Mouse (Mus musculus): ENCODE data around the gene Fez1. TPM values are rescaled to one million over a fixed set of nuclear protein-coding genes. Genes with fewer than 3 reads are reported as not detected.

The Fez1 gene
- polyA plus RNA-seq (2012; ENCODE audit: insufficient read depth, insufficient read length, missing spikeins) = not detected in 2 replicates

DNA sequence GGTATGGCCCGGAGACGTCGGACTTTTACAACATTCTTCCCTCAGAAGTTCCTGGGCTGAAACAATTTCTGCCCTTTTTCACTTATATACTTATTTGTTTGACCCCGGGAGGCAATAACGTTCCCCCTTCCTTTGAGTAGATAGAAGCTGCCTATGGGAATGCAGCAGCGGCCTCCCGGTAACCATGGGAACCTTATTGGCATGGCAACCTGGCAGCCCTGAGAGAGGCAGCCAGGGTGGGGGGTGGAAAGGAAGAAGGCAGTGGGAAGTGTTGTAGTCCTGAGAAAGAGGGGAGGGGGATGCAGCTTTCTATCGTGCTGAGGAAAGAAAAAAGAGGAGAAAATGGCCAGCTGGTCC is at the start of gene Fez1:
Gene Fez1, plus strand, starts transcription at position 221 of the 357 bp plus-strand sequence.
- no peak for TF ChIP-seq POLR2A (IDR thresholded peaks at IDR 0.05; ENCODE audit: borderline replicate concordance, low read depth, low read length)
- no peak for TF ChIP-seq CTCF (IDR thresholded peaks at IDR 0.05; ENCODE audit: low read depth, low read length)
- H3K4me3 ChIP-seq (ENCODE audit: insufficient read depth, low read length) = no peak within 1 kb of the TSS
- no peak within 1 kb of the TSS for H3K27ac ChIP-seq (ENCODE audit: insufficient read depth, low read depth, low read length)
- no peaks in the 10 kb centered on the region for H3K4me1 ChIP-seq (ENCODE audit: control insufficient read depth, insufficient read depth, low read length)

DNA sequence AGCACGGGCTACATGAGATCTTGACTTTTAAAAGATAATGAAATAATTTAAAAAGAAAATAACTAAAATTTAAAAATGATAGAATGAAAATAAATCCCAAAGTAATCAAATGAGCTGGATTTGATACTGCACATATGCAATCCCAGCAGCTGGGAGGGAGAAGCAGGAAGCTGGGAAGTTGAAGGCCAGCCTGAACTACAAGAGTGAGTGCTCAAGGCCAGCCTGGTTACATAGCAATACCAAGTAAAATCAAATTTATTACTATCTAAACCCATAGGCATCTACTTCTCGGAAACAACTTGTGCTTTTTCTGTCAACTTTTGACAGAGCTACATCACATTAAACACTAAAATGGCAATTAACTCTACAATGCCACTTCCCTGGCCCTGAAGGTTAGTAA is 37.7 kb upstream of the Fez1 start:
- no peak for TF ChIP-seq POLR2A (IDR thresholded peaks at IDR 0.05; ENCODE audit: borderline replicate concordance, low read depth, low read length)
- no peak for TF ChIP-seq CTCF (IDR thresholded peaks at IDR 0.05; ENCODE audit: low read depth, low read length)
- Histone ChIP-seq H3K27ac (ENCODE audit: insufficient read depth, low read depth, low read length) (no peak overlapping the region), H3K4me1 (ENCODE audit: control insufficient read depth, insufficient read depth, low read length) (no peaks in the 10 kb centered on the region), H3K4me3 (ENCODE audit: insufficient read depth, low read length) (no peak overlapping the region)

DNA sequence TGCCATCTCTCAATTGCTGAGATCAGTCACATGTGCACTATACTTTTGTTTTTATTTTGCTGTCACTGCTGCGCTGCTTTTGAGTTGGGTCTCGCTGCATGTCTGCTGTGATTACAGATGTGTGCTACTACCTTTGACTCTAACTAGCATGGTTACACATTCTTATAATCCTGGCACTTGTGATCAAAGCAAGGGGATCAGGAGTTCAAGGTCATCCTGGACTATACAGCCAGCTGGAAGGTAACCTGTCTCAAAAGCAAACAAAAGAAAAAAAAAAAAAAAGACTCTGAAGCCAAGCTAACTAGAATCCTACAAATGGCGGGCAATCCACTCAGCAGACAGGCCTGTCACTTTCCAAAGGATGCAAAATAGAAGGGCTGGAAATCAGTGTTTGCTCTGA is 29.5 kb upstream of the Fez1 start:
- TF ChIP-seq POLR2A (IDR thresholded peaks at IDR 0.05; ENCODE audit: borderline replicate concordance, low read depth, low read length) (no peak), CTCF (IDR thresholded peaks at IDR 0.05; ENCODE audit: low read depth, low read length) (no peak)
- H3K4me3 ChIP-seq (ENCODE audit: insufficient read depth, low read length) = no peak overlapping the region
- H3K4me1 ChIP-seq (ENCODE audit: control insufficient read depth, insufficient read depth, low read length) = peaks cover 7% of the 10 kb centered on the region
- no peak overlapping the region for H3K27ac ChIP-seq (ENCODE audit: insufficient read depth, low read depth, low read length)

DNA sequence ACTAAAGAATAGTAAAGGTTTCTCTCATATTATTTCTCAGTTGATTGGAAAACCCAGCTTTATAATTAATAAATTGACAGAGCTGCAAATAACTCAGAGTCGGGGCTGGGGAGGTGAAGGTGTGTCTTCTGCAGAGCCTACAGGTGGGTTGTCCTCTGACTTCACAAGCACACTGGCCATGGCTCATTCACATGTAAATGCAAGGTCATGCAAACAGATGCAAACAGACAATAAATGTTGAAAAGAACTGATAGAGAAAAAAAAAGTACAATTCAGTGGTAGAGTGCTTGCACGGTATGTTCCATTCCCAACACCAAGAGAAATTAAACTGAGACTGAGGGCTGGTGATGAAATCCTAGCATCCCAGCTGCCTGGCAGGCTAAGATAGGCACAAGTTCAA is 27.2 kb upstream of the Fez1 start:
- H3K4me1 ChIP-seq (ENCODE audit: control insufficient read depth, insufficient read depth, low read length) = peaks cover 7% of the 10 kb centered on the region
- TF ChIP-seq POLR2A (IDR thresholded peaks at IDR 0.05; ENCODE audit: borderline replicate concordance, low read depth, low read length) (no peak), CTCF (IDR thresholded peaks at IDR 0.05; ENCODE audit: low read depth, low read length) (no peak)

DNA sequence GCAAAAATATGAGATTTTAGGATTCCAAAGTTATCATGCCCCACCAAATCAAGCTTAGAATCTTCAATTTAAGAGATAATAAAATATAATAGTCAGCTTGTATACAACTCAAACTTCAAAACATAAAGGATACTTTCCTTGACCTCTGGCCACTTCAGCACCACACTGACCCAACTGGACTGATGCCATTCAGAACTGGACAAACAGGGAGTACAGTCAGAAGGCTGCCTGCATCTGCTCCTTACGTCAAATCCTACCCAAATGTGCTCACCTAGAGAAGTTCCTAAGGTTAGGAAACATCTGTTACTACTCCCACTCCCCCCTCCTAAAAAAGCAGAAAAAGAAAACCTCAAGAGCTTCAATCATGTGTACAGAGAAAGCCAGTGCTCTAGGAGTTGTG is 26.1 kb upstream of the Fez1 start:
- TF ChIP-seq CTCF (IDR thresholded peaks at IDR 0.05; ENCODE audit: low read depth, low read length) (no peak), POLR2A (IDR thresholded peaks at IDR 0.05; ENCODE audit: borderline replicate concordance, low read depth, low read length) (no peak)
- H3K27ac ChIP-seq (ENCODE audit: insufficient read depth, low read depth, low read length) = no peak overlapping the region
- H3K4me1 ChIP-seq (ENCODE audit: control insufficient read depth, insufficient read depth, low read length) = peaks cover 11% of the 10 kb centered on the region
- no peak overlapping the region for H3K4me3 ChIP-seq (ENCODE audit: insufficient read depth, low read length)

More for the DNA sequence above, 27.2 kb upstream of the Fez1 start:
- Histone ChIP-seq H3K27ac (ENCODE audit: insufficient read depth, low read depth, low read length) (no peak overlapping the region), H3K4me3 (ENCODE audit: insufficient read depth, low read length) (no peak overlapping the region)

DNA sequence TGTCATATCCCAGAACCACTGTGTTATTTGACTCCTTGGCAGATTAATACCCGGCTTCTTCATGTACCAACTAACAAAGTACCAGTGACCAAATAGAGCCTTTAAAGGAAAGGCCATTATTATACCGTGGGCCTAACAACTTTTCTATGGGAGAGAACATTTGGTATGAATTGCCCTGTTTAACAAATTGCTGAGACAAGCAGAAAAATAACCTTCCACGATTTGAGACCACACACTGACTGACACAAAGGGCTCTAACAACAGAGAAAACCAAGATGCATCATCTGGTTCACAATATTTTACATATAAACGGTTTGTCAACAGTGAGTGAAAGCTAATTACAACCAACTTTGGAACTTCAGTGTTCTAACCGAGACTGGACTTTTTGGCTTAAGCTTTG is 25.4 kb upstream of the Fez1 start:
- TF ChIP-seq CTCF (IDR thresholded peaks at IDR 0.05; ENCODE audit: low read depth, low read length) = no peak
- TF ChIP-seq POLR2A (IDR thresholded peaks at IDR 0.05; ENCODE audit: borderline replicate concordance, low read depth, low read length) = no peak
- Histone ChIP-seq H3K4me3 (ENCODE audit: insufficient read depth, low read length) (peak overlapping the region; percentile 95), H3K4me1 (ENCODE audit: control insufficient read depth, insufficient read depth, low read length) (peaks cover 11% of the 10 kb centered on the region), H3K27ac (ENCODE audit: insufficient read depth, low read depth, low read length) (no peak overlapping the region)

DNA sequence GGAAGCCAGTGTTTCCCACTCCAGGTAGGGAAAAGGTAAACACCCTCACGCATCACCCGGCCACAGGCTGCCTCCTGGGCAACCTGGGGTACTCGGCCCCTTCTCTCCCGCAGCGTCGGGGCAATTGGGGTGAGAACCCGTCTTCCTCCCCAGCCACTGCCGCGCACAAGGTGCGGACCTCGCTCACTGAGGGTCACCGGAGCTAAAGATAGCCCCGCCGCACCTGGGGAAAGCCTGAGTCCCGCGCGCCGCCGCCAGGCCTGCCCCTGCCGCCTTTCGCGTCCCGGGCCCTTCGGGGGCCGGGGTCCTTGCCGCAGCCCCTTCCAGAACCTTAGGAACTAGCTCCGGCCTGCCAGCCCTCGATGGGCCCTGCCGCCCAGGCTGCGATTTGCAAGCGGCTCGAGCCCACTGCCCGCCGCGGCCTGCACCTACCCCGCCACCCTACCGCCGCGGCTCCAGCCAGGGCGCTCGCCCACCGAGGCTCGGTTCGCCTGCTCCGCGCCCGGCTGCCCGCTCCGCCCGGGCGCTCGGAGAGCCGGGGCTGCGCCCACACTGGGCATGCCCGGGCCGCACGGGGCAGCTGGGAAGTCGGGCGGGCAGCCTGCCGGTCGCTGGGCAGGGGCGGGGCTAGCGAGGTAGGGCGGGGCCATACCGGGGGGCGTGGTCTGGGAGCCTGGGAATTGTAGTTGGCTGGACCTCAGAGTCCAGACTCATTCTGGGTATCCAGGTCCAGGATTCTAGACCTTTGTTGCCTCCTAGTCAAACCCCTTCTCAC is 24.7 kb upstream of the Fez1 start, which contains the start of gene Ei24:
Gene Ei24, minus strand, starts transcription at position 613 of the 775 bp plus-strand sequence.
- peak; percentile 87 for TF ChIP-seq POLR2A (IDR thresholded peaks at IDR 0.05; ENCODE audit: borderline replicate concordance, low read depth, low read length)
- no peak for TF ChIP-seq CTCF (IDR thresholded peaks at IDR 0.05; ENCODE audit: low read depth, low read length)
- H3K4me3 ChIP-seq (ENCODE audit: insufficient read depth, low read length) = peak within 1 kb of the TSS; percentile 95
- H3K4me1 ChIP-seq (ENCODE audit: control insufficient read depth, insufficient read depth, low read length) = peaks cover 11% of the 10 kb centered on the region
- H3K27ac ChIP-seq (ENCODE audit: insufficient read depth, low read depth, low read length) = 0 out of 2 replicates have a peak within 1 kb of the TSS, but pooled peaks have one; percentile 11

DNA sequence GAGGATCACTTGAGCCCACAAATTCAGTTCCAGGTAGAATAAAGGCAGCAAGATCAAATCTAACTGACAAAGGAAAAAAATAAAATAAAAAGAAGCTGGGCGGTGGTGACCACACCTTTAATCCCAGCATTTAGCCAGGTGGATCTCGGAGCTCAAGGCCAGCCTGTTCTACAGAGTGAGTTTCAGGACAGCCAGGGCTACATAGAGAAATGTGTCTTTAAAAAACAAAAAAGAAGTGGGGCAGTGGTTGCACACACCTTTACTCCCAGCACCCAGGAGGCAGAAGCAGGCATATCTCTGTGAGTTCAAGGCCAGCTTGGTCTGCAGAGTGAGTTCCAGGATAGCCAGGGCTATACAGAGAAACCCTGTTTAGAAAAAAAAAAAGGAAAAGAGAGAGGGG is 19.7 kb upstream of the Fez1 start:
- Histone ChIP-seq H3K4me1 (ENCODE audit: control insufficient read depth, insufficient read depth, low read length) (peaks cover 4% of the 10 kb centered on the region), H3K27ac (ENCODE audit: insufficient read depth, low read depth, low read length) (no peak overlapping the region), H3K4me3 (ENCODE audit: insufficient read depth, low read length) (no peak overlapping the region)
- TF ChIP-seq CTCF (IDR thresholded peaks at IDR 0.05; ENCODE audit: low read depth, low read length) (no peak), POLR2A (IDR thresholded peaks at IDR 0.05; ENCODE audit: borderline replicate concordance, low read depth, low read length) (no peak)

DNA sequence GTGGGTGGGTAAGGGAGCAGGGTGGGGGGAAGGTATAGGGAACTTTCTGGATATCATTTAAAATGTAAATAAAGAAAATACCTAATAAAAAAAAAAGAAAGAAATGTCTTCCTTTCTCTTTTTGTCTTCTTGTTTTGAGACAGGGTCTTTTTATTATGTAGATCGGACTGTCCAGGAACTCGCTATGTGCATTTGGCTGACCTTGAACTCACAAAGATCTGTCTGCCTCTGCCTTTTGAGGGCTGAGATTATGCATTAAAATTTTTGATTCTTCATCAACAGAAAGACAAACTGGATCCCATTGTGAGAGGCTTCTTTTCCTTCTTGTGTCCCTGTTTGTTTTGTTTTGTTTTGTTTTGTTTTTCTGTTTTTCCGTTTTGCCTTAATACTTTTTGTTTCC is 18.7 kb upstream of the Fez1 start:
- TF ChIP-seq POLR2A (IDR thresholded peaks at IDR 0.05; ENCODE audit: borderline replicate concordance, low read depth, low read length) = no peak
- no peak for TF ChIP-seq CTCF (IDR thresholded peaks at IDR 0.05; ENCODE audit: low read depth, low read length)

DNA sequence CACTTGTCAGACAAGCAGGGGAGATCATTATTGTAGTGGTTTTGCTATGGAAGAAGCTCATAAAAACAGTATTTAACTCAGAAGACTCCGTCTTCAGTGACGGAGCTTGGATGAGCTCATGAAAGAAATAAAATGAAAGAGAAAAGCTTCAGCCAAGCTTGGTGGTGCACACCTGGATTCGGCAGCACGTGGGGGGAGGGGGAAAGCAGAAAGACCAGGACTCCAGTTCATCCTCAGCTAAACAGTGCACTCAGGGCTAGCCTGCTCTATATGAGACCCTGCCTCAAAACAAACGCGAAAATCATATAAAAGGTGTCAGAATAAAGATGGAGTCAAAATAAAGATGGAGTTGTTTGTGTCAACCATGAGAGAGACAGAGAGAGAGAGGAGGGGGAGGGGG is 18.3 kb upstream of the Fez1 start:
- H3K4me3 ChIP-seq (ENCODE audit: insufficient read depth, low read length) = no peak overlapping the region
- TF ChIP-seq POLR2A (IDR thresholded peaks at IDR 0.05; ENCODE audit: borderline replicate concordance, low read depth, low read length) (no peak), CTCF (IDR thresholded peaks at IDR 0.05; ENCODE audit: low read depth, low read length) (no peak)
- peaks cover 4% of the 10 kb centered on the region for H3K4me1 ChIP-seq (ENCODE audit: control insufficient read depth, insufficient read depth, low read length)
- H3K27ac ChIP-seq (ENCODE audit: insufficient read depth, low read depth, low read length) = no peak overlapping the region

More for the DNA sequence above, 18.7 kb upstream of the Fez1 start:
- Histone ChIP-seq H3K4me1 (ENCODE audit: control insufficient read depth, insufficient read depth, low read length) (peaks cover 4% of the 10 kb centered on the region), H3K4me3 (ENCODE audit: insufficient read depth, low read length) (no peak overlapping the region), H3K27ac (ENCODE audit: insufficient read depth, low read depth, low read length) (no peak overlapping the region)
